Mouse (Mus musculus): ENCODE measurements at regions not wholly inside any gene's neighbourhood (a gene's known extent, or its start where the extent isn't known, plus 50 kb on each side); places are given as distances from the start of the nearest gene placed in this dataset.

- no peak overlapping the region for H3K4me3 ChIP-seq (ENCODE audit: control insufficient read depth in 1 of 2, insufficient read depth in 1 of 2, low read depth in 2 of 2, low read length in 2 of 2)
- no peak overlapping the region for H3K27ac ChIP-seq (ENCODE audit: control insufficient read depth, low read depth, low read length)
- H3K4me1 ChIP-seq (ENCODE audit: control insufficient read depth in 1 of 2, insufficient read depth in 2 of 2, low read length in 2 of 2) = no peaks in the 10 kb centered on the region
- TF ChIP-seq BHLHE40 (IDR thresholded peaks at IDR 0.05; ENCODE audit: borderline replicate concordance, low read depth, low read length) (no peak), TCF12 (IDR thresholded peaks at IDR 0.05; ENCODE audit: low read depth, low read length) (no peak)
- no peaks in the 10 kb centered on the region for H3K9me3 ChIP-seq (replicated peaks; ENCODE audit: insufficient read depth, low read length)
- no peaks in the 10 kb centered on the region for H3K79me2 ChIP-seq (ENCODE audit: control insufficient read depth, insufficient read depth, low read length, poor library complexity)
- no peaks in the 10 kb centered on the region for H3K27me3 ChIP-seq (ENCODE audit: control insufficient read depth in 1 of 2, insufficient read depth in 2 of 2, low read length in 2 of 2)
- no peak for DNase-seq (ENCODE audit: low read depth, low spot score)
- H3K36me3 ChIP-seq (ENCODE audit: control insufficient read depth in 1 of 2, insufficient read depth in 2 of 2, low read length in 2 of 2) = no peaks in the 10 kb centered on the region
- H3K9ac ChIP-seq (ENCODE audit: control insufficient read depth, low read depth, low read length, poor library complexity, severe bottlenecking) = no peak overlapping the region
These were observed 151.6 kb upstream of the G2e3 start for GRCm38 (mm10) chr12:51196289-51196688.

GRCm38 (mm10) chr12:51195136-51195535 is 152.7 kb upstream of the G2e3 start:
- Histone ChIP-seq H3K27ac (ENCODE audit: control insufficient read depth, low read depth, low read length) (no peak overlapping the region), H3K79me2 (ENCODE audit: control insufficient read depth, insufficient read depth, low read length, poor library complexity) (no peaks in the 10 kb centered on the region), H3K4me3 (ENCODE audit: control insufficient read depth in 1 of 2, insufficient read depth in 1 of 2, low read depth in 2 of 2, low read length in 2 of 2) (no peak overlapping the region), H3K4me1 (ENCODE audit: control insufficient read depth in 1 of 2, insufficient read depth in 2 of 2, low read length in 2 of 2) (no peaks in the 10 kb centered on the region), H3K9ac (ENCODE audit: control insufficient read depth, low read depth, low read length, poor library complexity, severe bottlenecking) (no peak overlapping the region), H3K36me3 (ENCODE audit: control insufficient read depth in 1 of 2, insufficient read depth in 2 of 2, low read length in 2 of 2) (no peaks in the 10 kb centered on the region), H3K27me3 (ENCODE audit: control insufficient read depth in 1 of 2, insufficient read depth in 2 of 2, low read length in 2 of 2) (no peaks in the 10 kb centered on the region), H3K9me3 (replicated peaks; ENCODE audit: insufficient read depth, low read length) (no peaks in the 10 kb centered on the region)
- no peak for DNase-seq (ENCODE audit: low read depth, low spot score)
- no peak for TF ChIP-seq MAZ (IDR thresholded peaks at IDR 0.05; ENCODE audit: low read depth, low read length)
- no peak for TF ChIP-seq SMC3 (IDR thresholded peaks at IDR 0.05; ENCODE audit: low read depth, low read length)
- no peak for TF ChIP-seq UBTF (IDR thresholded peaks at IDR 0.05; ENCODE audit: borderline replicate concordance, insufficient read depth, low read depth, low read length)
- TF ChIP-seq HCFC1 (IDR thresholded peaks at IDR 0.05; ENCODE audit: low read depth, low read length) = no peak
- TF ChIP-seq NRF1 (IDR thresholded peaks at IDR 0.05; ENCODE audit: insufficient read depth, low read depth, low read length, poor library complexity, severe bottlenecking) = no peak
- TF ChIP-seq ZNF384 (IDR thresholded peaks at IDR 0.05; ENCODE audit: low read depth, low read length) = no peak
- no peak for TF ChIP-seq ELF1 (IDR thresholded peaks at IDR 0.05; ENCODE audit: low read depth, low read length)
- no peak for TF ChIP-seq KAT2A (conservative IDR thresholded peaks at IDR 0.05; ENCODE audit: low read depth, low read length)
- no peak for TF ChIP-seq TAL1 (IDR thresholded peaks at IDR 0.05; ENCODE audit: low read length)
- TF ChIP-seq NELFE (IDR thresholded peaks at IDR 0.05; ENCODE audit: low read depth, low read length) = no peak
- TF ChIP-seq GABPA (IDR thresholded peaks at IDR 0.05; ENCODE audit: low read depth, low read length) = no peak
- TF ChIP-seq TCF12 (IDR thresholded peaks at IDR 0.05; ENCODE audit: low read depth, low read length) = no peak

GRCm38 (mm10) chr12:51190754-51191153 is 157.1 kb upstream of the G2e3 start:
- H3K9me3 ChIP-seq (replicated peaks; ENCODE audit: insufficient read depth, low read length) = no peaks in the 10 kb centered on the region
- DNase-seq (ENCODE audit: low read depth, low spot score) = no peak
- TF ChIP-seq MYC (IDR thresholded peaks at IDR 0.05; ENCODE audit: low read depth, low read length) (no peak), TAL1 (IDR thresholded peaks at IDR 0.05; ENCODE audit: low read length) (no peak), MXI1 (IDR thresholded peaks at IDR 0.05; ENCODE audit: low read depth, low read length) (no peak), CHD1 (IDR thresholded peaks at IDR 0.05; ENCODE audit: low read depth, low read length) (no peak), ETS1 (IDR thresholded peaks at IDR 0.05; ENCODE audit: low read depth, low read length) (no peak), BHLHE40 (IDR thresholded peaks at IDR 0.05; ENCODE audit: borderline replicate concordance, low read depth, low read length) (no peak), ZC3H11A (IDR thresholded peaks at IDR 0.05; ENCODE audit: low read depth, low read length) (no peak), SIN3A (IDR thresholded peaks at IDR 0.05; ENCODE audit: low read length) (no peak)
- no peaks in the 10 kb centered on the region for H3K36me3 ChIP-seq (ENCODE audit: control insufficient read depth in 1 of 2, insufficient read depth in 2 of 2, low read length in 2 of 2)
- H3K27ac ChIP-seq (ENCODE audit: control insufficient read depth, low read depth, low read length) = no peak overlapping the region
- H3K4me1 ChIP-seq (ENCODE audit: control insufficient read depth in 1 of 2, insufficient read depth in 2 of 2, low read length in 2 of 2) = no peaks in the 10 kb centered on the region
- H3K4me3 ChIP-seq (ENCODE audit: control insufficient read depth in 1 of 2, insufficient read depth in 1 of 2, low read depth in 2 of 2, low read length in 2 of 2) = no peak overlapping the region
- H3K9ac ChIP-seq (ENCODE audit: control insufficient read depth, low read depth, low read length, poor library complexity, severe bottlenecking) = no peak overlapping the region
- H3K79me2 ChIP-seq (ENCODE audit: control insufficient read depth, insufficient read depth, low read length, poor library complexity) = no peaks in the 10 kb centered on the region
- H3K27me3 ChIP-seq (ENCODE audit: control insufficient read depth in 1 of 2, insufficient read depth in 2 of 2, low read length in 2 of 2) = no peaks in the 10 kb centered on the region

Measured in MEL (cell line).